Mouse (Mus musculus) heart, adult 2 months (tissue): ENCODE results near the gene Zfr2. TPM values are rescaled to one million over a fixed set of nuclear protein-coding genes. Genes with fewer than 3 reads are reported as not detected.

Experiments
- DNase-seq, 2 experiments: peaks; one replicate each; pipeline ENCODE4 v3.0.0; 2021
- H3K27ac ChIP-seq: fragments of 200-600 bp; 2 replicates; pipeline ENCODE4 v1.8.1; 2022
- H3K27me3 ChIP-seq: fragments of 200-500 bp; 2 replicates; pipeline ENCODE4 v1.6.1; 2012; ENCODE audit warnings: mild to moderate bottlenecking, low read length, inconsistent platforms, mixed read lengths; ENCODE audit not compliant: control insufficient read depth, insufficient read depth
- H3K36me3 ChIP-seq: fragments of 200-500 bp; 2 replicates; pipeline ENCODE4 v1.6.1; 2012; ENCODE audit warnings: low read length, inconsistent platforms; ENCODE audit not compliant: control insufficient read depth, insufficient read depth
- H3K4me1 ChIP-seq: fragments of 200-500 bp; 2 replicates; pipeline ENCODE4 v1.6.1; 2011; ENCODE audit warnings: low read length; ENCODE audit not compliant: control insufficient read depth, insufficient read depth
- H3K4me3 ChIP-seq: fragments of 200-600 bp; 2 replicates; pipeline ENCODE4 v1.8.1; 2022
- H3K79me2 ChIP-seq: fragments of 200-500 bp; replicated peaks from 2 replicates; pipeline ENCODE4 v1.6.1; 2012; ENCODE audit warnings: mild to moderate bottlenecking, inconsistent platforms, low read length, moderate library complexity, mixed read lengths; ENCODE audit not compliant: control insufficient read depth, insufficient read depth
- H3K9ac ChIP-seq: fragments of 200-500 bp; 2 replicates; pipeline ENCODE4 v1.6.1; 2012; ENCODE audit warnings: low read depth, mild to moderate bottlenecking, control low read depth, inconsistent platforms, low read length, mixed read lengths
- CTCF ChIP-seq: fragments of 200-600 bp; IDR thresholded peaks from 2 replicates; pipeline ENCODE4 v1.8.1; 2022; ENCODE audit warnings: antibody characterized with exemption, mild to moderate bottlenecking, moderate library complexity
- EP300 ChIP-seq: fragments of 200-500 bp; IDR thresholded peaks from 2 replicates; pipeline ENCODE4 v1.6.1; 2011; ENCODE audit warnings: low read depth, low read length, control low read depth; ENCODE audit not compliant: insufficient read depth
- POLR2A ChIP-seq: fragments of 200-500 bp; IDR thresholded peaks from 2 replicates; pipeline ENCODE4 v1.6.1; 2011; ENCODE audit warnings: mild to moderate bottlenecking, low read depth, low read length, control low read depth; ENCODE audit not compliant: insufficient read depth
- WGBS: fragments of 180-500 bp; shearing (Covaris S2); methylation state at CpG from one replicate; pipeline ENCODE4 v1.1.7; 2018; 5-methylcytosine and 5-hydroxymethylcytosine counted together
- intact Hi-C: fragments of 180-260 bp; cut with DNase I; formaldehyde crosslinking; loops from one replicate; pipeline ENCODE4 v1.15.1; 2025
- polyA plus RNA-seq: library from polyadenylated mRNA; depleted of rRNA; stranded (reverse); fragments of >200 nt; gene quantifications from 2 replicates; pipeline ENCODE4 v1.2.3, GENCODE M21; 2012
- total RNA-seq, 2 experiments: library from RNA; stranded (reverse); gene quantifications; 2 replicates each; pipeline ENCODE4 v1.2.3; 2021

Zfr2 gene
- total and polyA plus RNA-seq, 3 experiments = 1.8 to 5.0 (median 2.0) TPM

DNA sequence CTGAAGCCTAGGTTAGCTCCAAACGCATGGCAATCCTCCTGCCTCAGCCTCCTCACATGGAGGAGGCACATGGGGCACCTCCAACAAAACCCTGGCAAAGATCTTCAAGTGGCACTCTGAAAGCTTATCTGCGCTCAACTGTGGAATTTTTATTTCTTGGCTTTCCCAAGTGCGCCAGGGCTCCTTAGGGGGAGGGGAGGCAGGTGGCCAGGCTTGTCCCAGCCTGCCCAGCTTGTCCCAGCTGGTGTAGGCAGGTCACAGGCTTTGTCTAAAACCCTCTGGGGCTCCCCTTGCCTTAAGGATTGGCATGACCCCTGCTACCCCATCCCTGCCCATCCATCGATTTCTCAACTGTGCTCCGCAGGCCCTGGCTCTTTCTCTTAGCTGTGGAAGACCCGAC lies 51.2 kb downstream of the Zfr2 start:
- 59% methylated on average over 6 of the region's 6 CpGs for WGBS

DNA sequence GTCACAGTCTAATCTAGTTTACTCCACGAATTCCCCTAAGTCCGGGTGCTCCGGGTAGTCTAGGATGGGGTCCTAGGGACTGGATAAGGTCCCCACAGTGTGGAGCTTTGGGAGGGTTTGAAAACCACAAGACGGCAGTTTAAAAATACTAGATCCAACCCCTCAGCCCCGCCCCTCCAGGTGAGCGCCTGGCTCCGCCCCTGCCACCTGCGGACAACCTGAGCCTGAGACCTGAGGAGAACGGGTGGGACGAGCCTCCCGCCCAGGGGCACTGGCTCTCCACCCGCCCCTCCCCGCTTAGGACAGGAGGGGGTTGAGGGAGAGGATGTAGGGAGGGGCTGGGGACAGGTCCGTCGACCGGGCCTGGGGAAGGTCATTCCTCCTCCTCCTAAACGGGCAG lies 51.8 kb downstream of the Zfr2 start:
- Histone ChIP-seq H3K27me3 (peaks cover 4% of the 10 kb centered on the region; the same call in 1 of the 2 replicates), H3K4me1 (peaks cover 1% of the 10 kb centered on the region; the same call in 1 of the 2 replicates), H3K9ac (no peak overlapping the region), H3K27ac (no peak overlapping the region), H3K36me3 (no peaks in the 10 kb centered on the region), H3K4me3 (no peak overlapping the region), H3K79me2 (no peaks in the 10 kb centered on the region)
- intact Hi-C loops = loop anchor here (5.0 kb wide), 1 partner anchor 168 kb away; no protein-coding TSS in a partner anchor
- TF ChIP-seq POLR2A = no peak
- TF ChIP-seq CTCF = no peak
- TF ChIP-seq EP300 = no peak
- no peak for DNase-seq
- WGBS = 18% methylated on average over 17 of the region's 17 CpGs

More for the DNA sequence above, 51.2 kb downstream of the Zfr2 start:
- no peak for DNase-seq
- H3K27me3 ChIP-seq = peaks cover 4% of the 10 kb centered on the region; the same call in 1 of the 2 replicates
- no peak overlapping the region for H3K27ac ChIP-seq
- H3K9ac ChIP-seq = no peak overlapping the region
- no peaks in the 10 kb centered on the region for H3K79me2 ChIP-seq
- TF ChIP-seq POLR2A (no peak), EP300 (no peak), CTCF (no peak)
- H3K4me3 ChIP-seq = no peak overlapping the region
- H3K36me3 ChIP-seq = no peaks in the 10 kb centered on the region
- peaks cover 1% of the 10 kb centered on the region; the same call in 1 of the 2 replicates for H3K4me1 ChIP-seq
- intact Hi-C loops = no loop called here

DNA sequence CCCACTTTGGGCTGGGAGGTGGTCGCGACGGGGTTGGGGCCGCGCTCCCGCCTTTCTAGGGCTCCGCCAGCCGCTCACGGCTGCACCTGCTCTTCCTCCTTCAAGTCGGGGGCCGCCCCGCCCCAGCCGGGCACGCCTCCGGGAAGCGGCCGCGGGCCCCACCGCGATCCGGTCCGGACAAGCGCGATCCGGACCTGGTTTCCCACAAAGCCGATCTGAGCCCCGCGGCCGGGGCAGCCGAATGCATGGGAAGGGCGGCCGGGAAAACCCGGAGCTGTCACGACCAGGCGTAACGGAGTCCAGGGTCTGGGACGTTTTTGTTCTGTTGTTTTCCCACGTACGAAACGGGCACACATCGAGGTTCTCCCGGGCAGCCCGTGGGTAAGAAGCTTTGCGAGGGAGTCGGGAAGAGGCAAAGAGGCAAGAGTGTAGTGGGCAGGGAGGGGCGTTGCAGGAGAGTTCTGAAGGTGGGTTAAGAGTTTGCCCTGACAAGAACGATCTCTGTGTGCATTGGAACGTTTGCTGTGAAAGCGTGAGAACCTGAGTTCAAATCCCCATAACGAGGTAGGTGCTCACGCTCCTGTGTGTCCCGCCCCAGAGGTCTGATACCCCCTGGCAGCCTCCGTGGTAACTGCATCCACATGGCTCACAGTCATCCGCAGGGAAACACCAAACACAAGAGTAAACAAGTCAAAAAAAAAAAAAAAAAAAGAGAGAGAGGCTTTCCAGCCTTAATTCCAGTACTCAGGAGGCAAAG lies 52.9 kb downstream of the Zfr2 start:
- WGBS = 3% methylated on average over 54 of the region's 54 CpGs
- intact Hi-C loops = loop anchor here (5.0 kb wide), 1 partner anchor 166 kb away; no protein-coding TSS in a partner anchor
- no peak for TF ChIP-seq POLR2A
- no peak for TF ChIP-seq EP300
- TF ChIP-seq CTCF = no peak
- H3K36me3 ChIP-seq = no peaks in the 10 kb centered on the region
- H3K27me3 ChIP-seq = peaks cover 4% of the 10 kb centered on the region; the same call in 1 of the 2 replicates
- H3K4me3 ChIP-seq = peak overlapping the region; percentile 39
- H3K9ac ChIP-seq = peak overlapping the region; percentile 47
- peaks cover 1% of the 10 kb centered on the region; the same call in 1 of the 2 replicates for H3K4me1 ChIP-seq
- no peak overlapping the region for H3K27ac ChIP-seq
- H3K79me2 ChIP-seq = no peaks in the 10 kb centered on the region
- DNase-seq = peak; percentile 91 to 97

DNA sequence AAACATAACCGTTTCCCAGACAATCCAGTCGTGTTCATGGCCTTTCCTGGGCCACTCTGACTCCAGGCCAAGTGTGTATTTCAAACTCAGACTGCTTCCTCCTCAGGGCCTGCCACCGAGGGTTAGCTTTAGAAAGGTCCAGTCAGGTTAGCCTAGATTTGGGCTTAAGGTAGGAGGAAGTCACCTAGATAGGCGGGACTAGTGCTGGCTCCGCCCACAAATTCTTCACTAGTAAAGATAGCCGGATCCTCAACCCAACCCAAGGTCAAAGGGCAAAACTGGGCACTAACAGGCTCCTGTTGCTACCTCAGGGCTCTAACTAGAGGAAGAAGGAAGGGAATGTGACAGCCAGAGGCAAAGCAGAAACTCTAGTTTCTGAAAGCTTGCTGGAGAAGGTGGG lies 53.6 kb downstream of the Zfr2 start:
- H3K4me3 ChIP-seq = no peak overlapping the region
- no peak for DNase-seq
- intact Hi-C loops = loop anchor here (5.0 kb wide), 1 partner anchor 166 kb away; no protein-coding TSS in a partner anchor
- H3K27ac ChIP-seq = no peak overlapping the region
- H3K36me3 ChIP-seq = no peaks in the 10 kb centered on the region
- H3K4me1 ChIP-seq = peaks cover 1% of the 10 kb centered on the region; the same call in 1 of the 2 replicates
- TF ChIP-seq CTCF = no peak
- no peak for TF ChIP-seq EP300
- TF ChIP-seq POLR2A = no peak
- H3K79me2 ChIP-seq = no peaks in the 10 kb centered on the region
- WGBS = 51% methylated on average over 6 of the region's 6 CpGs
- no peak overlapping the region for H3K9ac ChIP-seq
- peaks cover 4% of the 10 kb centered on the region; the same call in 1 of the 2 replicates for H3K27me3 ChIP-seq

DNA sequence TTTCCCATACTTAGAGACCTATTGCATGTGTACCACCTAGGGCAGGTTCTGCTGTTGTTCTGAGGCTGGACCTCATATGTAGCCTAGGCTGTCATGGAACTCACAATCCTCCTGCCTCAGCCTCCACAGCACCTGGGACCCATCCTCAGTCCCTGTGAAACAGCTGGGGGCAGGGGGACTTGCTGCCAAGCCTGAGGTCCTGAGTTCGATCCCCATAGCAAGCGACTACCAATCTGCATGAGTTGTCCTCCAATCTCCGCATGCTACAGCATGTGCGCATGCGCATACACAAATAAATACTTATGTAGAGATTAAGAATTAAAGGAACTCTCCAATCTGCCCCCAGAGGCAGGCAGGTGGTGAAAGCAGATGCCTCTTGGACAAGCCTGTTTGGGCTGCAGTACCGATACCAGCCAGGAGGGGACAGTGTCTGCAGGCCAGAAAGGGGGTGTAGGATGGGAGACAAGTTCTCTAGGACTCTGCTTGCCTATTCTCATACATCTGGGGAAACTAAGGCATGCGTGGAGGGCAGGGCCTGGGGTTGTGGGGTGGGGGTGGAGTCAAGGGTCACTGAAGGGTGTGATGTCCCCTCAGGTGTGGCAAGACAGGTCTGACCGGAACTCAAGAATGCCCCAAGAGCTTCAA lies 54.7 kb downstream of the Zfr2 start:
- intact Hi-C loops = loop anchor here (1.0 to 5.0 kb wide), 3 partner anchors 19 to 165 kb away; partner anchors contain the start of gene Gipc3
- peak in 1 of 2 experiments; percentile 73 for DNase-seq
- no peak overlapping the region for H3K4me3 ChIP-seq
- TF ChIP-seq EP300 (no peak), CTCF (peak; percentile 84)
- H3K27ac ChIP-seq = no peak overlapping the region
- peaks cover 1% of the 10 kb centered on the region; the same call in 1 of the 2 replicates for H3K4me1 ChIP-seq
- H3K36me3 ChIP-seq = no peaks in the 10 kb centered on the region
- H3K9ac ChIP-seq = no peak overlapping the region
- H3K27me3 ChIP-seq = peaks cover 4% of the 10 kb centered on the region; the same call in 1 of the 2 replicates
- H3K79me2 ChIP-seq = no peaks in the 10 kb centered on the region
- 57% methylated on average over 8 of the region's 8 CpGs for WGBS
